Mouse (Mus musculus) kidney, adult 2 months (tissue): ENCODE data around the gene Acvr1. TPM values are rescaled to one million over a fixed set of nuclear protein-coding genes. Genes with fewer than 3 reads are reported as not detected.

ENCODE experiments used
- DNase-seq: peaks from one replicate; pipeline ENCODE4 v3.0.0; 2021
- H3K27ac ChIP-seq: fragments of 200-500 bp; 2 replicates; pipeline ENCODE4 v1.5.1; 2012; ENCODE audit warnings: low read depth, low read length, control low read depth, inconsistent platforms; ENCODE audit not compliant: insufficient read depth
- H3K27me3 ChIP-seq: fragments of 200-500 bp; replicated peaks from 2 replicates; pipeline ENCODE4 v1.6.1; 2012; ENCODE audit warnings: mild to moderate bottlenecking, moderate library complexity, low read length, inconsistent platforms; ENCODE audit not compliant: control insufficient read depth, insufficient read depth
- H3K36me3 ChIP-seq: fragments of 200-500 bp; 2 replicates; pipeline ENCODE4 v1.6.1; 2012; ENCODE audit warnings: mild to moderate bottlenecking, moderate library complexity, low read length, inconsistent platforms; ENCODE audit not compliant: control insufficient read depth, insufficient read depth
- H3K4me1 ChIP-seq: fragments of 200-500 bp; 2 replicates; pipeline ENCODE4 v1.6.1; 2011; ENCODE audit warnings: low read length; ENCODE audit not compliant: control insufficient read depth, insufficient read depth
- H3K4me3 ChIP-seq: fragments of 200-500 bp; 2 replicates; pipeline ENCODE4 v1.5.1; 2011; ENCODE audit warnings: mild to moderate bottlenecking, low read depth, low read length, control low read depth; ENCODE audit not compliant: insufficient read depth
- CTCF ChIP-seq: fragments of 200-500 bp; conservative IDR thresholded peaks from 2 replicates; pipeline ENCODE4 v1.5.1; 2011; ENCODE audit warnings: low read depth, mild to moderate bottlenecking, control low read depth, low read length, moderate library complexity, mixed read lengths; ENCODE audit not compliant: insufficient read depth, insufficient read length
- POLR2A ChIP-seq: fragments of 200-500 bp; IDR thresholded peaks from one replicate; pipeline ENCODE4 v1.6.1; 2011; ENCODE audit warnings: low read depth, low read length, control low read depth
- WGBS: fragments of 180-500 bp; shearing (Covaris S2); methylation state at CpG from one replicate; pipeline ENCODE4 v1.1.7; 2018; 5-methylcytosine and 5-hydroxymethylcytosine counted together
- polyA plus RNA-seq: library from polyadenylated mRNA; depleted of rRNA; stranded (reverse); fragments of >200 nt; gene quantifications from 2 replicates; pipeline ENCODE4 v1.2.3, GENCODE M21; 2012

Gene Acvr1
- polyA plus RNA-seq, 1 experiment, result 6.3 TPM

- H3K4me3 ChIP-seq, result no peak overlapping the region
- TF ChIP-seq CTCF (no peak), POLR2A (no peak)
- no peaks in the 10 kb centered on the region for H3K27me3 ChIP-seq
- no peak for DNase-seq
- 87% methylated on average over 6 of the region's 6 CpGs for WGBS
- H3K4me1 ChIP-seq, result no peaks in the 10 kb centered on the region; the same call in 1 of the 2 replicates
- H3K36me3 ChIP-seq, result no peaks in the 10 kb centered on the region
- H3K27ac ChIP-seq, result no peak overlapping the region
Measured at GRCm38 (mm10) chr2:58544368-58544767, 22.6 kb downstream of the Acvr1 start.

- no peak for TF ChIP-seq CTCF
- no peak for TF ChIP-seq POLR2A
- whole genome bisulfite sequencing, result 75% methylated on average over 5 of the region's 5 CpGs
Measured at GRCm38 (mm10) chr2:58543252-58543651, 23.7 kb downstream of the Acvr1 start.

GRCm38 (mm10) chr2:58538196-58538595 is 28.8 kb downstream of the Acvr1 start:
- H3K4me1 ChIP-seq, result peaks cover 18% of the 10 kb centered on the region
- DNase-seq, result no peak
- TF ChIP-seq CTCF (no peak), POLR2A (no peak)
- H3K4me3 ChIP-seq, result no peak overlapping the region
- WGBS, result 94% methylated on average over 6 of the region's 6 CpGs
- H3K27ac ChIP-seq, result no peak overlapping the region
- no peaks in the 10 kb centered on the region for H3K36me3 ChIP-seq
- no peaks in the 10 kb centered on the region for H3K27me3 ChIP-seq

More at GRCm38 (mm10) chr2:58543252-58543651, 23.7 kb downstream of the Acvr1 start:
- Histone ChIP-seq H3K27me3 (no peaks in the 10 kb centered on the region), H3K4me1 (no peaks in the 10 kb centered on the region; the same call in 1 of the 2 replicates), H3K27ac (no peak overlapping the region), H3K4me3 (no peak overlapping the region), H3K36me3 (no peaks in the 10 kb centered on the region)
- DNase-seq, result no peak

- Histone ChIP-seq H3K4me1 (peaks cover 27% of the 10 kb centered on the region), H3K27ac (no peak overlapping the region), H3K4me3 (no peak overlapping the region), H3K27me3 (no peaks in the 10 kb centered on the region), H3K36me3 (no peaks in the 10 kb centered on the region)
- WGBS, result 96% methylated on average over 3 of the region's 3 CpGs
- no peak for TF ChIP-seq CTCF
- TF ChIP-seq POLR2A, result no peak
- no peak for DNase-seq
Measured at GRCm38 (mm10) chr2:58536796-58537195, 30.2 kb downstream of the Acvr1 start.

- DNase-seq, result peak; percentile 93
- no peaks in the 10 kb centered on the region for H3K27me3 ChIP-seq
- no peak for TF ChIP-seq CTCF
- no peak for TF ChIP-seq POLR2A
- peaks cover 32% of the 10 kb centered on the region for H3K4me1 ChIP-seq
- whole genome bisulfite sequencing, result 36% methylated on average over 8 of the region's 8 CpGs
- no peak overlapping the region for H3K4me3 ChIP-seq
- H3K27ac ChIP-seq, result no peak overlapping the region
- H3K36me3 ChIP-seq, result no peaks in the 10 kb centered on the region
Measured at GRCm38 (mm10) chr2:58535233-58535632, 31.7 kb downstream of the Acvr1 start.

GRCm38 (mm10) chr2:58534379-58534778 is 32.6 kb downstream of the Acvr1 start:
- WGBS, result 74% methylated on average over 4 of the region's 4 CpGs
- DNase-seq, result no peak
- no peaks in the 10 kb centered on the region for H3K36me3 ChIP-seq
- H3K4me3 ChIP-seq, result no peak overlapping the region
- no peak overlapping the region for H3K27ac ChIP-seq
- H3K27me3 ChIP-seq, result no peaks in the 10 kb centered on the region
- TF ChIP-seq CTCF, result no peak
- TF ChIP-seq POLR2A, result no peak
- H3K4me1 ChIP-seq, result peaks cover 35% of the 10 kb centered on the region

GRCm38 (mm10) chr2:58533521-58534001 is 33.4 kb downstream of the Acvr1 start:
- WGBS, result 33% methylated on average over 7 of the region's 7 CpGs
- peaks cover 35% of the 10 kb centered on the region for H3K4me1 ChIP-seq
- H3K27me3 ChIP-seq, result no peaks in the 10 kb centered on the region
- no peaks in the 10 kb centered on the region for H3K36me3 ChIP-seq
- H3K4me3 ChIP-seq, result no peak overlapping the region
- peak overlapping the region; percentile 60 for H3K27ac ChIP-seq
- DNase-seq, result peak; percentile 37
- no peak for TF ChIP-seq POLR2A
- TF ChIP-seq CTCF, result no peak

- DNase-seq, result peak; percentile 83
- Histone ChIP-seq H3K27ac (no peak overlapping the region), H3K36me3 (no peaks in the 10 kb centered on the region), H3K4me3 (no peak overlapping the region), H3K27me3 (no peaks in the 10 kb centered on the region), H3K4me1 (peaks cover 38% of the 10 kb centered on the region)
- no peak for TF ChIP-seq POLR2A
- TF ChIP-seq CTCF, result no peak
- WGBS, result 28% methylated on average over 10 of the region's 10 CpGs
Measured at GRCm38 (mm10) chr2:58532260-58532850, 34.6 kb downstream of the Acvr1 start.
